Mouse (Mus musculus) embryonic facial prominence, embryonic 11.5 days (tissue): ENCODE results near the gene Dlg2. TPM values are rescaled to one million over a fixed set of nuclear protein-coding genes. Genes with fewer than 3 reads are reported as not detected.

Experiments
- ATAC-seq: fragments of 200-750 bp; cut with Nextera tagmentation; replicated peaks from 2 replicates; pipeline ENCODE4 v1.8.0; 2017; ENCODE audit warnings: low read depth; ENCODE audit not compliant: insufficient number of reproducible peaks, low FRiP score, low TSS enrichment
- DNase-seq: peaks from one replicate; pipeline ENCODE4 v3.0.0-alpha.2; 2015; ENCODE audit warnings: low spot score
- H3K27ac ChIP-seq: fragments of 300-500 bp; sonication (generic); replicated peaks from 2 replicates; pipeline ENCODE4 v1.5.1; 2014; ENCODE audit warnings: mild to moderate bottlenecking, low read depth, low read length, control low read depth
- H3K27me3 ChIP-seq: fragments of 300-500 bp; sonication (generic); 2 replicates; pipeline ENCODE4 v1.6.1; 2014; ENCODE audit warnings: mild to moderate bottlenecking, low read length, moderate library complexity, mixed read lengths; ENCODE audit not compliant: control insufficient read depth, insufficient read depth
- H3K36me3 ChIP-seq: fragments of 300-500 bp; sonication (generic); replicated peaks from 2 replicates; pipeline ENCODE4 v1.6.1; 2014; ENCODE audit warnings: low read depth, mild to moderate bottlenecking, low read length, moderate library complexity, mixed read lengths; ENCODE audit not compliant: control insufficient read depth, insufficient read depth
- H3K4me1 ChIP-seq: fragments of 300-500 bp; sonication (generic); 2 replicates; pipeline ENCODE4 v1.6.1; 2014; ENCODE audit warnings: low read length, mixed read lengths; ENCODE audit not compliant: control insufficient read depth, insufficient read depth
- H3K4me2 ChIP-seq: fragments of 300-500 bp; sonication (generic); 2 replicates; pipeline ENCODE4 v1.6.1; 2014; ENCODE audit warnings: low read depth, mild to moderate bottlenecking, control low read depth, low read length, moderate library complexity
- H3K4me3 ChIP-seq: fragments of 300-500 bp; sonication (generic); 2 replicates; pipeline ENCODE4 v1.5.1; 2014; ENCODE audit warnings: low read depth, low read length, control low read depth
- H3K9ac ChIP-seq: fragments of 300-500 bp; sonication (generic); replicated peaks from 2 replicates; pipeline ENCODE4 v1.6.1; 2014; ENCODE audit warnings: mild to moderate bottlenecking, control low read depth, low read length
- H3K9me3 ChIP-seq: fragments of 300-500 bp; sonication (generic); replicated peaks from 2 replicates; pipeline ENCODE4 v1.6.1; 2016; ENCODE audit warnings: mild to moderate bottlenecking, low read length, inconsistent platforms, mixed read lengths; ENCODE audit not compliant: control insufficient read depth
- WGBS: fragments of 180-500 bp; shearing (Covaris S2); extraction: QIAGEN DNeasy Blood & Tissue Kit; methylation state at CpG from one replicate; pipeline ENCODE4 v1.1.7; 2014; 5-methylcytosine and 5-hydroxymethylcytosine counted together
- polyA plus RNA-seq: library from polyadenylated mRNA; unstranded; fragments of >200 nt; fragmentation: Nextera tagmentation; extraction: Ambion mirVana; gene quantifications from 2 replicates; pipeline ENCODE4 v1.2.1, GENCODE M21; 2014

Dlg2 gene
- polyA plus RNA-seq, 1 experiment from 2014 or later: 5.3 TPM

- WGBS: 86% methylated on average over 5 of the region's 5 CpGs
- no peak for ATAC-seq
Observed at GRCm38 (mm10) chr7:92373863-92374357, 1897.4 kb downstream of the Dlg2 start.

DNA sequence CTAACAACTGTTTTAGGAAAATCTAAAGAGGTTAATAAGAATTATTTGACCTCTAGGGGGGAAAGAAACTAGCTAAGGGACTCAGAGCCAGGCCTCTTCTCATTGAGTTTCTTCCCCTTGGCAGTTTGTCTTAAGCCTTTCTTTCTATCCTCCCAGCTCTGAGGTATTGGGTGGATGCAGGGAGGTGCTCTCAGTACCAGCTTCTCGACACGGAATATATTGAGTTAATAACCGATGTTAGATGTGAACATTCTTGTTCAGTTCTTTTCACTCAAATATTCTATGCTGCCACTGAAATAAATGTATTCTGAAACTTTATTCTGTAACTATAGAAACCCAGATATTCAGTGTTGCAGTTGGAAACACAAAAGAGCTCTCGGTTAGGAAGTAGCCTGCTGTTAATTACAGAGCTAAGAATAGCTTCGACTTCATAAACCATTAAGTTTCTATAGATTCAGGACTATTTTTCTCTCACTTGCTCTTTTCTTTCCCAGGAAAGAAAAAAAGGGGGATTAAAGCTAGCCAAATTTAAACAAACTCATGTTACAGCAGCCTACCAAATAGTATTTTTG, 1907.5 kb downstream of the Dlg2 start:
- no peaks in the 10 kb centered on the region for H3K4me1 ChIP-seq
- H3K4me2 ChIP-seq: no peak overlapping the region
- DNase-seq (no peak), ATAC-seq (no peak)
- 75% methylated on average over 5 of the region's 5 CpGs for WGBS
- H3K9ac ChIP-seq: no peak overlapping the region
- no peak overlapping the region for H3K4me3 ChIP-seq
- no peaks in the 10 kb centered on the region for H3K36me3 ChIP-seq
- H3K27ac ChIP-seq: no peak overlapping the region
- no peaks in the 10 kb centered on the region for H3K9me3 ChIP-seq
- H3K27me3 ChIP-seq: no peaks in the 10 kb centered on the region

More at GRCm38 (mm10) chr7:92373863-92374357, 1897.4 kb downstream of the Dlg2 start:
- Histone ChIP-seq H3K27me3 (no peaks in the 10 kb centered on the region), H3K4me2 (no peak overlapping the region), H3K9ac (no peak overlapping the region), H3K9me3 (no peaks in the 10 kb centered on the region), H3K4me1 (no peaks in the 10 kb centered on the region), H3K4me3 (no peak overlapping the region), H3K27ac (no peak overlapping the region), H3K36me3 (no peaks in the 10 kb centered on the region)
- no peak for DNase-seq

GRCm38 (mm10) chr7:92392052-92392640, 1915.7 kb downstream of the Dlg2 start:
- Histone ChIP-seq H3K4me1 (no peaks in the 10 kb centered on the region), H3K9ac (no peak overlapping the region), H3K27me3 (no peaks in the 10 kb centered on the region), H3K36me3 (no peaks in the 10 kb centered on the region), H3K4me2 (no peak overlapping the region), H3K4me3 (no peak overlapping the region), H3K27ac (no peak overlapping the region), H3K9me3 (no peaks in the 10 kb centered on the region)
- DNase-seq (peak; percentile 61), ATAC-seq (no peak)
- 60% methylated on average over 6 of the region's 6 CpGs for WGBS

GRCm38 (mm10) chr7:92396783-92397182, 1920.3 kb downstream of the Dlg2 start:
- ATAC-seq (no peak), DNase-seq (no peak)
- no peaks in the 10 kb centered on the region for H3K36me3 ChIP-seq
- H3K4me2 ChIP-seq: no peak overlapping the region
- no peak overlapping the region for H3K4me3 ChIP-seq
- WGBS: 97% methylated on average over 1 of the region's 1 CpGs
- H3K9me3 ChIP-seq: no peaks in the 10 kb centered on the region
- H3K9ac ChIP-seq: no peak overlapping the region
- no peaks in the 10 kb centered on the region for H3K4me1 ChIP-seq
- H3K27me3 ChIP-seq: no peaks in the 10 kb centered on the region
- H3K27ac ChIP-seq: no peak overlapping the region

- no peaks in the 10 kb centered on the region for H3K36me3 ChIP-seq
- ATAC-seq: no peak
- H3K4me2 ChIP-seq: no peak overlapping the region
- H3K27ac ChIP-seq: no peak overlapping the region
- H3K9ac ChIP-seq: no peak overlapping the region
- WGBS: 64% methylated on average over 1 of the region's 1 CpGs
- no peaks in the 10 kb centered on the region for H3K4me1 ChIP-seq
- no peak overlapping the region for H3K4me3 ChIP-seq
- no peak for DNase-seq
- H3K27me3 ChIP-seq: no peaks in the 10 kb centered on the region
- no peaks in the 10 kb centered on the region for H3K9me3 ChIP-seq
Observed at GRCm38 (mm10) chr7:92398841-92399240, 1922.4 kb downstream of the Dlg2 start.

GRCm38 (mm10) chr7:92400551-92400950, 1924.1 kb downstream of the Dlg2 start:
- H3K4me2 ChIP-seq: no peak overlapping the region
- H3K4me1 ChIP-seq: no peaks in the 10 kb centered on the region
- no peaks in the 10 kb centered on the region for H3K27me3 ChIP-seq
- H3K9ac ChIP-seq: no peak overlapping the region
- H3K4me3 ChIP-seq: no peak overlapping the region
- ATAC-seq (no peak), DNase-seq (no peak)
- no peaks in the 10 kb centered on the region for H3K36me3 ChIP-seq
- WGBS: 71% methylated on average over 1 of the region's 1 CpGs
- no peaks in the 10 kb centered on the region for H3K9me3 ChIP-seq
- H3K27ac ChIP-seq: no peak overlapping the region

DNA sequence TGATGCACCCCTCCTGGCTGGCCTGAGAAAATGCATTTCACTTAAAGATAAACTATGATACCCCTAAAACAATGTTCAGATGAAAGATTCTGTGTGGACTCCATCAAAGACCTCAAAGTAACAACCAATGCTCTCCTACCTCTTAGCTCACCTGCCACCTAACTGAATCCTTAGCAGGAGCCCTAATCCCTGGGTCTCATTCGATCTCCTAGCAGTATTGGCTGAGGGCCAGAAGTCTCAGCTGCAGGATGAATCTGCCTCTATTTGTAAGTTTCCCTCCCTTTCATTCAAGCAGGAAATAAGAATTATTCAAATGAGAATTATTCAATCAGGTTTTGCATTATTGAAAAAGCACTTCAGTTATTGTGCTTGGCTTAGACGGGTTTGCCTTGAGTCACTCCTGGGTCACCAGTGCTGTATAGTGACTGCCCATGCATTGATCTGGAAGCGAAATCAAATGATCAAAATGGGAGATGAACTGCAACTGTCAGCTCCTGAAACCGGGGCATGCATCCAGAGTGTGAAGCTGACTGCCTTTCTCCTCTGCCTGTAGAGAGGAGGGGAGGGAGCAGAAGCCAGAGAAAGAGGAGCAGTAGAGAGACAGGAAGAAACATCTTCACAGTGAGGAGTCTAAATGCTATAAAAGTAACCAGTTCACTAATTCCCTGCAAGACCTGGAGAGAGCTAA, 1924.7 kb downstream of the Dlg2 start:
- Histone ChIP-seq H3K9ac (no peak overlapping the region), H3K27me3 (no peaks in the 10 kb centered on the region), H3K9me3 (no peaks in the 10 kb centered on the region), H3K4me1 (no peaks in the 10 kb centered on the region), H3K4me3 (no peak overlapping the region), H3K4me2 (no peak overlapping the region), H3K36me3 (no peaks in the 10 kb centered on the region), H3K27ac (no peak overlapping the region)
- ATAC-seq: no peak
- WGBS: 68% methylated on average over 4 of the region's 4 CpGs
- DNase-seq: no peak

DNA sequence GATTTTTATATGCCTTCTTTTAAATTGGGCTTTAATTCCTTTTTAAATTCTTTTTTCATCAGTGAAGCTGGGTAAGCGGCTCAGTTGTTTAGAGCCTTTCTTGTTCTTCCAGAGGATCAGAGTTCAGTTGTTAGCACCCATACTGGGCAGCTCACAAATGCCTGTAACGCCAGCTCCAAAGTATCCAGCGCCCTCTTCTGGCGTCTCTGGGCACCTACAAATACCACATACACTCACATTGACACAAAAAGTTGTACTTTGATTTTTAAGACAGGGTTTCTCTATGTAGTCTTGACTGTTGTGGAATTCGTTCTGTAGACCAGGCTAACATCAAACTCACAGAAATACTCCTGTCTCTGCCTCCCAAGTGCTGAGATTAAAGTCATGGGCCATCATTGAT, 1932.0 kb downstream of the Dlg2 start:
- no peak overlapping the region for H3K9ac ChIP-seq
- no peak for ATAC-seq
- H3K36me3 ChIP-seq: no peaks in the 10 kb centered on the region
- no peak overlapping the region for H3K4me3 ChIP-seq
- DNase-seq: no peak
- WGBS: 56% methylated on average over 5 of the region's 5 CpGs
- no peaks in the 10 kb centered on the region for H3K9me3 ChIP-seq
- no peak overlapping the region for H3K4me2 ChIP-seq
- H3K27me3 ChIP-seq: no peaks in the 10 kb centered on the region
- no peaks in the 10 kb centered on the region for H3K4me1 ChIP-seq
- no peak overlapping the region for H3K27ac ChIP-seq
